Mouse (Mus musculus): ENCODE measurements around the gene Fam206a.

Gene Fam206a

DNA sequence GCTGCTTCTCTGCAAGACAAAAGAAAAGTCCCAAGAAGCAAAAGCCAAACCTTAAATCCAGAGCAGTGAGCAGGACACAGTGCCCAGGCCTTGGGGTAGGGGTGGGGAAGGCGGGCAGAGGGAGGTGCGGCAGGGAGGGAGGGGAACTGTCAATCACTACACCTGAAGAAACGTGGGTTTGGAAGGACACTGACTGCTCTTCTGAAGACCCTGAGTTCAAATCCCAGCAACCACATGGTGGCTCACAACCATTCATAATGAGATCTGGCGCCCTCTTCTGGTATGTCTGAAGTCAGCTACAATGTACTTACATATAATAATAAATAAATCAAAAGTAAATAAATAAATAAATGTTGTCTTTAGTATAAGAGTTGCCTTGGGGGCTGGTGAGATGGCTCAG, 42.8 kb downstream of the Fam206a start:
- no peak for DNase-seq (ENCODE audit: low read depth, low spot score)

DNA sequence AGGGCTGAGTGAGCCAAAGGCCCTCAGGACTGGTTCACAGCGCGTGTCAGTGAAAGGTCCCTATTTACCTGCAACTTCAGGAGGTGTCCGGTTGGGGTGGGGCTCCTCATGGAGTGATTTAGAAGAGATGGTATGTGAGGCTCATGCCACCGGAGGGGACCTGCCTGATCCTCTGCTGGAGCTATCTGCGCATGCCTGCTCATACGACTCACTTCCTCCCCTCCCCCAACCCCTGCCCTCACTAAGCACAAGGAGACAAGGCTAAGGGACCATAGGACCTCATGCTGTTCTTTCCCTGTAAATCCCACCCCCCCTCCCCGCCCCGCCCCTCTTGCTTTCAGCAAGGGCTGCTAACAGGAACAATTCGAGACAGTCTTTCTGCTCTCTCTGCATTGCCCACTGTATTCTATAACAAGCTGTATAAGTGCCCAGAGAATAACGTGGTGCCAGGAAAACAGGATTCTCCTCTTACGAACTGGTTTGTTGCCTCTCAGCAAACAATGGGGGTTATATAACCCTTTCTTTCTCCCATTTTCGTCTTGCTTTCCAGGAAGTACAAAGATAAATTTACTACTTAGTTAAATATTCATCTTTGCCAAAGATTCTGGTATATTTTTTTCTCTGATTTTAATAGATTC, 43.9 kb downstream of the Fam206a start:
- no peak for DNase-seq (ENCODE audit: low read depth, low spot score)

DNA sequence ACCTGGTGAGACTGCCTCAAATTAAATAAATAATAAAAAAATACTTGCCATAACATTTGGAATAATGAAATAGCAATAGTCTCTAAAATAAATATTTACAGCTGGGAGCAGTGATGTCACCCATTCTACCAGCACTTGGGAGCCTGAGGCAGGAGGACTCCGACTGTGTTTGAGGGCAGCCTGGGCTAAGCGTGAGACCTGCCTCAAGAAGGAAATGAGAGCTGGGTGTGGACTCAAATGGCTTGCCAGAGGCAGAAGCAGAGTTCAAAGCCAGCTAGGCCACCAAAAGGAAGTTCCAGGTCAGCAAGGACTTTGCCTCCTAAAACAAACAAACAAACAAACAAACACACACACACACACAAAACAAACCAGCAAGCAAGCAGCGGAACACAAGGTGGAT, 45.3 kb downstream of the Fam206a start:
- DNase-seq (ENCODE audit: low read depth, low spot score) = no peak

GRCm38 (mm10) chr4:56848044-56848443, 45.9 kb downstream of the Fam206a start:
- no peak for DNase-seq (ENCODE audit: low read depth, low spot score)

DNA sequence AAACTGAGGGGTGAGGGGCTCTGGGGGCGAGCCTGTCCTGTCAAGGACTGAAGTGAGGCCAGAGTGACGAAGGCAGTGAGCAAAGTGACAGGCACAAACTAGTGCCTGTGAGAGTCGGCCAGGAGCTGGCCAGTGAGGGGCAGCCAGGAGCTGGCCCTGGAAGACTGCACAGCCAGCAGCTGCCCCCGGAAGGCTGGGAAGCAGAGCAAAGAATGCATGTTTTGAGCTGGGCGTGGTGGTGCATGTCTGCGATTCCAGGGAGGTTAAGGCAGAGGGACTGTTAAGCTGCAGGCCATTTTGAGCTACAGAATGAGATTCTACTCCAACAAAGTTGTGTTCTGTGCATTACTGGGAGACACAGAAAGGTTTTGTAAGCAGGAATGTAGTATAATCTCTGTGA, 48.6 kb downstream of the Fam206a start:
- DNase-seq (ENCODE audit: low read depth, low spot score) = no peak

- no peak for DNase-seq (ENCODE audit: low read depth, low spot score)
These were observed 53.8 kb downstream of the Fam206a start for GRCm38 (mm10) chr4:56855935-56856334.

DNA sequence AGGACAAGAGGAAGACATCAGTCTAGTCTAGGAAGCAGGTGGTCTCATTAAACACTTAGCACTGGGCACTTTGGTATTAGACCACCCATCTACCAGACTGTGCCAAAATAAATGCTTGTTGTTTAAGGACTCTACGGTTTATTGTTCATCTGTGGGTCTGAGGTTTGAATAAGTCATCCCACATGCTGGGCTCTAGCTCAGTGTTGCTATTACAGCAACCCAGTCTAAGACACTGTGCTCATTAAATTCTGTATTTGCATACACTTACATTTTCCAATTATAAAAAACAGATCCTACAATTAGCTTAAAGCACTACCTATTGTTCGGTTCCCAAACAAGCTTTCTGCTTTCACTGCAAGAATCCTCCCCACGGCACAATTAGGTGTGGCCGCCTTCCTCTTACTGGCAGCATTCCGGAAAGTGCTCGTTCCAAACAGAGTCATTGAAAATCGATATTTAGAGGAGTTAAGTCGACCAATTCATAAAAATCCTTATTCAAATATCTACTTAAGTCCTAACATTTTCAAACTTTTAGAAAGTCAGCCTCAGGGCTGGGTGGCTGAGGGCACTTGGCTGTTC, 54.3 kb downstream of the Fam206a start:
- DNase-seq (ENCODE audit: low read depth, low spot score) = no peak

DNA sequence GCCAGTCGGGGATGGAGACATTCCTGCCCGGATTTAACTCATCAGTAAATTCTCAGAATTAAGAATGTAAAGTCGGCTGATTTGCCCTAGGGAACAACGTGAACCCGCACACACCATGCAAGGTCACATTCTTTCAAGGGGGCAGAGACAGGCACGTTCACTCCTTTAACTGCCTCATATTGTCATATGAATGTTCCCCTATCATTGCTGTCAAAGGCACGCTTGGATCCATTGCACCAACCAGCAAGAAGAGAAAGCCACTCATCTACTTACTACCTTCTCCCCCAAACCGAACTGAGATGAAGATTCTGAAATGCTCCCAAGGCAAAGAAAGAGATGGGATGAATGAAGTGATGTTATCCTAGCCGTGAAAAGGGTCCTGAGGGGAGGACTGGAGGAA, 56.6 kb downstream of the Fam206a start:
- no peak for DNase-seq (ENCODE audit: low read depth, low spot score)

Data from mesoderm, embryonic 11.5 days (tissue).